Mouse (Mus musculus) lung, postnatal 0 days (tissue): ENCODE measurements around the gene Prkag1. TPM values are rescaled to one million over a fixed set of nuclear protein-coding genes. Genes with fewer than 3 reads are reported as not detected.

Source experiments
- ATAC-seq: fragments of 200-750 bp; cut with Nextera tagmentation; 2 replicates; pipeline ENCODE4 v1.8.0; 2017; ENCODE audit warnings: moderate library complexity
- DNase-seq: peaks from one replicate; pipeline ENCODE4 v3.0.0-alpha.2; 2016; ENCODE audit warnings: low spot score
- H3K27ac ChIP-seq: fragments of 300-500 bp; sonication (generic); 2 replicates; pipeline ENCODE4 v1.5.1; 2014; ENCODE audit warnings: antibody characterized with exemption, mild to moderate bottlenecking, low read length, mixed read lengths
- H3K27me3 ChIP-seq: fragments of 300-500 bp; sonication (generic); replicated peaks from 2 replicates; pipeline ENCODE4 v1.6.1; 2014; ENCODE audit warnings: low read length, mixed read lengths; ENCODE audit not compliant: insufficient read depth
- H3K36me3 ChIP-seq: fragments of 300-500 bp; sonication (generic); 2 replicates; pipeline ENCODE4 v1.6.1; 2014; ENCODE audit warnings: low read length, mixed read lengths; ENCODE audit not compliant: insufficient read depth
- H3K4me1 ChIP-seq: fragments of 300-500 bp; sonication (generic); 2 replicates; pipeline ENCODE4 v1.6.1; 2014; ENCODE audit warnings: antibody characterized with exemption, low read depth, low read length, mixed read lengths; ENCODE audit not compliant: insufficient read depth
- H3K4me2 ChIP-seq: fragments of 300-500 bp; sonication (generic); replicated peaks from 2 replicates; pipeline ENCODE4 v1.6.1; 2014; ENCODE audit warnings: low read depth, mild to moderate bottlenecking, low read length, moderate library complexity, mixed read lengths
- H3K4me3 ChIP-seq: fragments of 300-500 bp; sonication (generic); 2 replicates; pipeline ENCODE4 v1.5.1; 2014; ENCODE audit warnings: low read depth, low read length
- H3K9ac ChIP-seq: fragments of 300-500 bp; sonication (generic); replicated peaks from 2 replicates; pipeline ENCODE4 v1.6.1; 2014; ENCODE audit warnings: low read depth, mild to moderate bottlenecking
- H3K9me3 ChIP-seq: fragments of 300-500 bp; sonication (generic); 2 replicates; pipeline ENCODE4 v1.6.1; 2016; ENCODE audit warnings: low read length, mixed read lengths
- CTCF ChIP-seq: IDR thresholded peaks from 2 replicates; pipeline ENCODE4 v1.5.1; 2016; ENCODE audit warnings: antibody characterized with exemption, mild to moderate bottlenecking
- EP300 ChIP-seq: IDR thresholded peaks from 2 replicates; pipeline ENCODE4 v1.6.1; 2016; ENCODE audit warnings: antibody characterized with exemption, mild to moderate bottlenecking, control low read depth
- WGBS: fragments of 180-500 bp; shearing (Covaris S2); extraction: QIAGEN DNeasy Blood & Tissue Kit; methylation state at CpG from one replicate; pipeline ENCODE4 v1.1.7; 2014; 5-methylcytosine and 5-hydroxymethylcytosine counted together
- polyA plus RNA-seq: library from polyadenylated mRNA; unstranded; fragments of >200 nt; fragmentation: Nextera tagmentation; extraction: Ambion mirVana; gene quantifications from 2 replicates; pipeline ENCODE4 v1.2.1, GENCODE M21; 2015

Gene Prkag1
- 72.2 and 76.7 TPM in 2 replicates for polyA plus RNA-seq

GRCm38 (mm10) chr15:98830736-98831683 lies at the start of gene Prkag1:
Gene Prkag1 (minus strand): TSS chr15:98831521.
- Histone ChIP-seq H3K4me3 (peak within 1 kb of the TSS; percentile 79), H3K36me3 (peaks cover 20% of the 10 kb centered on the region), H3K4me1 (0 out of 2 replicates have a peak, but pooled peaks cover 6% of the 10 kb centered on the region), H3K27me3 (no peaks in the 10 kb centered on the region), H3K9me3 (no peaks in the 10 kb centered on the region), H3K27ac (peak within 1 kb of the TSS; percentile 97), H3K4me2 (peak within 1 kb of the TSS; percentile 53), H3K9ac (peak within 1 kb of the TSS; percentile 88)
- ATAC-seq, result peak; percentile 98
- DNase-seq, result peak; percentile 99
- WGBS, result 2% methylated on average over 60 of the region's 66 CpGs
- TF ChIP-seq EP300 (peak; percentile 89), CTCF (peak; percentile 69)

GRCm38 (mm10) chr15:98877331-98877730 lies 46.0 kb upstream of the Prkag1 start:
- ATAC-seq, result no peak
- no peak overlapping the region for H3K4me2 ChIP-seq
- H3K4me3 ChIP-seq, result no peak overlapping the region
- H3K4me1 ChIP-seq, result no peaks in the 10 kb centered on the region
- no peaks in the 10 kb centered on the region for H3K36me3 ChIP-seq
- H3K9me3 ChIP-seq, result no peaks in the 10 kb centered on the region
- H3K27ac ChIP-seq, result no peak overlapping the region
- DNase-seq, result peak; percentile 81
- 8% methylated on average over 3 of the region's 3 CpGs for WGBS
- TF ChIP-seq CTCF (peak; percentile 89), EP300 (no peak)
- H3K9ac ChIP-seq, result no peak overlapping the region
- no peaks in the 10 kb centered on the region for H3K27me3 ChIP-seq

DNA sequence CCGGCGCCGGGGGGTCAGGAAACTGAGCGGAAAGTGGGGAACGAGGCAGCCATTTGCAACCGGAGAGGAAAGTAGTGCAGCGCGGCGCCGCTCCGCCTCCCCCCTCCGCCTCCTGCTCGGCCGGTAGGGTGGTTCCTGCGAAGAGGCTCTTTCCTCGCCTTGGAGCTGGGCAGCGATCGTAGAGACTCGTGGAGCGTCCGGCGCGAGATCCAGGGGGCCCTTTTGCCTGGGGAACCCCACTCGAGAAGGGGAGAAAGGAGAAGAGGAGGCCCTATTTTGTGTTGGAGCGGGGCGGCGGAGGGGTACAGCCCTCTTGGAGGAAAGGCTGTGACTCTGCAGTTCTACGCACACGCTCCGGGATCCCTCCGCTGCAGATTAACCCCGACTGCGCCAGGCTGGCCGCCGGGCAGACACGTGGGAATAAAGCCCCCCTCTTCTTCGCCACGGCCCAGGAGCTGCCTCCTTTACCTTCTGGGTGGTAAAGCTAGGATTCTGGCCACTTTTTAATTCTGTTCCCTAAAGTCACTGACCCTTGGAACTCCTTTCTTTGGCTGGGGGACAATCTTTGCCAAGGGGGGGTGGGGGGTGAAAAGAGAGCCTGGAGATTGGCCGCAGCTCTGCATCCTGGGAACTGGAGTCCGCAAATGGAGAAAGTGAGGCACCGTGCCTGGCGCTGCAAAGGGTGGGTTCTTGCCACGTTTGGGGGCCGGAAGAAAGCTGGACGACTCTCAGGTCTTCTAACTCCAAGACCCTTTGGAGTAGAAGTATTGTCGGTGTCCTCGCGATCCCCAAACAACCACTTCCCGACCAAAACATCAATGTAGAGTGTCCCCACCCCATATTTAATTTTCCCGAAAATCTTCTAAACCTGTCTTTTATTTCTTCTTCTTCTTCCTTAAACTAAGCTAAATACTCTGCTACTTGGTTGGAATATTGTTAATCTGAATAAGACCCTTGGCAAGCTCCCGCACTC lies 40.9 kb upstream of the Prkag1 start:
- peak; percentile 74 for ATAC-seq
- TF ChIP-seq CTCF (no peak), EP300 (peak; percentile 59; the same call in 1 of the 2 replicates)
- Histone ChIP-seq H3K4me2 (peak overlapping the region; percentile 78), H3K4me3 (peak overlapping the region; percentile 92), H3K9ac (peak overlapping the region; percentile 99), H3K27ac (peak overlapping the region; percentile 99), H3K36me3 (no peaks in the 10 kb centered on the region), H3K4me1 (peaks cover 12% of the 10 kb centered on the region), H3K27me3 (no peaks in the 10 kb centered on the region), H3K9me3 (no peaks in the 10 kb centered on the region)
- 2% methylated on average over 41 of the region's 51 CpGs for WGBS
- DNase-seq, result peak; percentile 98

- Histone ChIP-seq H3K27ac (peak within 1 kb of the TSS; percentile 99), H3K4me3 (peak within 1 kb of the TSS; percentile 92), H3K9ac (peak within 1 kb of the TSS; percentile 99), H3K9me3 (no peaks in the 10 kb centered on the region), H3K36me3 (no peaks in the 10 kb centered on the region), H3K4me1 (peaks cover 12% of the 10 kb centered on the region), H3K4me2 (peak within 1 kb of the TSS; percentile 78), H3K27me3 (no peaks in the 10 kb centered on the region)
- DNase-seq, result peak; percentile 78
- TF ChIP-seq EP300, result no peak
- no peak for TF ChIP-seq CTCF
- peak; percentile 59 for ATAC-seq
- under 1% methylated on average over 44 of the region's 94 CpGs for WGBS
Observed at GRCm38 (mm10) chr15:98871070-98871915, 40.0 kb upstream of the Prkag1 start, which contains the start of gene Kmt2d. Gene Kmt2d (minus strand): TSS chr15:98871204.
